Mouse (Mus musculus): ENCODE data around the gene Avp.
"Not testable (repeated sequence)": the region's sequence is repeated elsewhere in the genome, so short reads cannot be mapped to it uniquely, and the experiment has no call there.

The Avp gene

DNA sequence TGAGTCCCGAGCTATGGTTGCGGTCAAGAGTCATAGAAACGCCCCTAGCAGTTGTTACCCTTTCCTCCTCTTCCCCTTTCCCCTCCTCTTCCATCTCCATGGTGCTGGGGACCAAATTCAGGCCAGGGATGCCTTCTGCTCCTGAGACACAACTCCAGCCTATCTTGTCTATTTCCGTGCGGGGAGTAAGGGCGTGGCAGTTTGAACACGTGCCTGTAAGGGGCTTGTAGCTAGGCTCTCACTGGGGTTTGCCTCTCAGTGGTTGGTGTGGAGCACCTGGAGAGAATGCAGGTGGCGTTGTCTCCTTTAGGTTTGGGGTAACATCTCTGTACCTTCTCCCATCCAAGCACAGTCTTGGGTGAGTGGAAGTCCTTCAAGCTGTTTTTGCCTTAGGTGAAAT, 2.6 kb downstream of the Avp start:
- TF ChIP-seq CTCF (conservative IDR thresholded peaks at IDR 0.05; ENCODE audit: low read length) (no peak), POU5F1 (IDR thresholded peaks at IDR 0.05; ENCODE audit: borderline replicate concordance, low read length) (no peak), NANOG (IDR thresholded peaks at IDR 0.05; ENCODE audit: borderline replicate concordance, low read length) (no peak)
- H3K27me3 ChIP-seq (ENCODE audit: insufficient read depth, low read length), result peaks cover 91% of the 10 kb centered on the region
- no peaks in the 10 kb centered on the region for H3K9me3 ChIP-seq (ENCODE audit: low read length)
- H3K4me3 ChIP-seq (replicated peaks; ENCODE audit: low read length), result peak overlapping the region; percentile 72; the same call in 1 of the 2 replicates
- H3K4me1 ChIP-seq (replicated peaks; ENCODE audit: low read depth, low read length), result peaks cover 45% of the 10 kb centered on the region
- no peaks in the 10 kb centered on the region for H3K36me3 ChIP-seq (ENCODE audit: insufficient read depth, low read length)

DNA sequence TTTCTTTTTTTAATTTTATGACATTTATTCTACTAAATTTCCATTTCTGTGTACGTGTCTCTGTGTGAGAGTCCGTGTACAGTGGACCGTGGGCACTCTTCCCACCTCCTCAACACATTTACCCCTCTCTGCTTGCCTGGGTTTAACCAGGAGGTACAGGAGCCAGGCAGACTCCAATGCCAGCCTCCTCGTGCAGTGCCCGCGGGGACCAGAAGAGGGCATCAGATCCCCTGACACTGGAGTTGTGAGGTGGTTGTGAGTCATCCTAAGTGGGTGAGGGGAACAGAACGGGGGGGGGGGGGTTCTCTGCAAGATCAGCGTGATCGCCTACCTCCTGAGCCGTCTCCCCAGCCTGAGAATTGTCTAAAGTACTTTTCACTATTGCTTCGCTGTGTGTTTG, 4.2 kb downstream of the Avp start:
- no peak for TF ChIP-seq NANOG (IDR thresholded peaks at IDR 0.05; ENCODE audit: borderline replicate concordance, low read length)
- peak; percentile 62 for TF ChIP-seq CTCF (conservative IDR thresholded peaks at IDR 0.05; ENCODE audit: low read length)
- H3K4me1 ChIP-seq (replicated peaks; ENCODE audit: low read depth, low read length), result peaks cover 45% of the 10 kb centered on the region
- H3K36me3 ChIP-seq (ENCODE audit: insufficient read depth, low read length), result no peaks in the 10 kb centered on the region
- no peak overlapping the region for H3K4me3 ChIP-seq (replicated peaks; ENCODE audit: low read length)
- H3K27me3 ChIP-seq (ENCODE audit: insufficient read depth, low read length), result peaks cover 79% of the 10 kb centered on the region
- no peaks in the 10 kb centered on the region for H3K9me3 ChIP-seq (ENCODE audit: low read length)

DNA sequence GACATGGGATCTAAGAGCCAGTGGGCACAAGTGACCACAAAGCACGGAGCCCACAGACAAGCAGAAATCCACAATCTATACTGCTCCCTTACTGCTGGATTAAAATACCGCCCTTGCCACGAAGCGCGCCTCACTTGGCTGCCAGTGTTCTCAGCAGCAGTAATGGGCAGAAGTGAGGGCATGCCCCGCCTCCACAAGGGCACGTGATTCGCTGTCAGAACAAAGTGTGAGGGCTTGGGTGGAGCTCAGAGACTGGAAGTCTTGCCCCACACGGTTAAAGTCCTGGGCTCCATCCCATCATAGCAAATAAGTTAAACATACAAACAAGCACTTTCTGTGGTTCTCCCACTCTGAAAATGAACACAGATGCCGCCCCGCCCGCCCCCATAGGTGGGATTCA, 4.7 kb downstream of the Avp start:
- Histone ChIP-seq H3K4me3 (replicated peaks; ENCODE audit: low read length) (no peak overlapping the region), H3K4me1 (replicated peaks; ENCODE audit: low read depth, low read length) (peaks cover 45% of the 10 kb centered on the region), H3K36me3 (ENCODE audit: insufficient read depth, low read length) (no peaks in the 10 kb centered on the region), H3K27me3 (ENCODE audit: insufficient read depth, low read length) (peaks cover 74% of the 10 kb centered on the region), H3K9me3 (ENCODE audit: low read length) (no peaks in the 10 kb centered on the region)
- no peak for TF ChIP-seq POU5F1 (IDR thresholded peaks at IDR 0.05; ENCODE audit: borderline replicate concordance, low read length)
- TF ChIP-seq NANOG (IDR thresholded peaks at IDR 0.05; ENCODE audit: borderline replicate concordance, low read length), result no peak
- no peak for TF ChIP-seq CTCF (conservative IDR thresholded peaks at IDR 0.05; ENCODE audit: low read length)

DNA sequence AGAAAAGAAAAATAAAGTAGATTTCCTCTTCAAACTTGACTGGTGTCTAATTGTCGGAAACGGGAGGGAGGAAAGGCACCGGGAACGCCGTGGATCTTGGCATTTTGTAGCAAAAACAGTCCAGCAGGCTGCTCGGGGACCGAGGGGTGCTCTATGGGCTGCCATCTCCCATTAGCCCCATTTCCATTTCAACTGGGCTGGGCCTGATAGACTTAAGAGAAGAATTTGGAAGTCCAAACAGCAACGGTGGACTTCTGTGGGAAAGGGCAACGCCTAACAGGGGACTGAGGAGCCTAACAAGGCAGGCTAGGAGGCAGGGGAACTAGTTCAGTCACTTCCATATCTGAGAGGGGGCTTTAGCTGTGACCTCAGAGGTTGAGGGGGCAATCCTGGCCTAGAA, 5.3 kb downstream of the Avp start:
- no peak for TF ChIP-seq CTCF (conservative IDR thresholded peaks at IDR 0.05; ENCODE audit: low read length)
- TF ChIP-seq POU5F1 (IDR thresholded peaks at IDR 0.05; ENCODE audit: borderline replicate concordance, low read length), result no peak
- no peak for TF ChIP-seq NANOG (IDR thresholded peaks at IDR 0.05; ENCODE audit: borderline replicate concordance, low read length)
- H3K27me3 ChIP-seq (ENCODE audit: insufficient read depth, low read length), result peaks cover 73% of the 10 kb centered on the region
- H3K36me3 ChIP-seq (ENCODE audit: insufficient read depth, low read length), result no peaks in the 10 kb centered on the region

DNA sequence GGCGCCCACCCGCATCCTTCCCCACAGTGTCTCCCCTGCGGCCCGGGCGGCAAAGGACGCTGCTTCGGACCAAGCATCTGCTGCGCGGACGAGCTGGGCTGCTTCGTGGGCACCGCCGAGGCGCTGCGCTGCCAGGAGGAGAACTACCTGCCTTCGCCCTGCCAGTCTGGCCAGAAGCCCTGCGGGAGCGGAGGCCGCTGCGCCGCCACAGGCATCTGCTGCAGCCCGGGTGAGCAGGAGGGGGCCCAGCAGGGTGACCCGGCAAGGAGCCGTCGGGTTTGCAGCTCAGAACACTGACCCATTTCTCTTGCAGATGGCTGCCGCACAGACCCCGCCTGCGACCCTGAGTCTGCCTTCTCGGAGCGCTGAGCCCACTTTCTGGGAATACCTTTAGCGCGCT, 5.8 kb downstream of the Avp start:
- H3K9me3 ChIP-seq (ENCODE audit: low read length); H3K36me3 ChIP-seq (ENCODE audit: insufficient read depth, low read length): not testable (repeated sequence)
- Histone ChIP-seq H3K4me3 (replicated peaks; ENCODE audit: low read length) (peak overlapping the region; percentile 75), H3K4me1 (replicated peaks; ENCODE audit: low read depth, low read length) (peaks cover 44% of the 10 kb centered on the region), H3K27me3 (ENCODE audit: insufficient read depth, low read length) (peaks cover 68% of the 10 kb centered on the region)

More for the DNA sequence above, 5.3 kb downstream of the Avp start:
- Histone ChIP-seq H3K4me3 (replicated peaks; ENCODE audit: low read length) (peak overlapping the region; percentile 75), H3K4me1 (replicated peaks; ENCODE audit: low read depth, low read length) (peaks cover 45% of the 10 kb centered on the region), H3K9me3 (ENCODE audit: low read length) (no peaks in the 10 kb centered on the region)

DNA sequence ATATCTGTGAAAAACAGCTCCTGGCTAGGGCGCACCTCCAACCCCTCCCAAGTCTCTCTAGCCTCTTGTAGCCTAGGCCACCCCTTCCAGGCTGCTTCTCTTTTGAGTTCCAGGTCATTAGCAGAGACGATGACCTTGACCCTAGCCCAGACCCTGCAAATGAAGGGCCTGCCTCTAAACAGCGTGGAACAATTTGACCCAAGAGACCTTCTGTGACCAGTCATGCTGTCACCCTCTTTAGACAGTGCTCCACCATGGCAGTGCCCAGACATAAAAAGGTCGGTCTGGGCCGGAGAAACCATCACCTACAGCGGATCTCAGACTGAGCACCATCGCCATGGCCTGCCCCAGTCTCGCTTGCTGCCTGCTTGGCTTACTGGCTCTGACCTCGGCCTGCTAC, 6.5 kb downstream of the Avp start, which contains the start of gene Oxt:
Oxt (plus strand) TSS at position 301 of the 400 bp plus-strand sequence.
- H3K27me3 ChIP-seq (ENCODE audit: insufficient read depth, low read length), result peaks cover 63% of the 10 kb centered on the region
- no peak for TF ChIP-seq POU5F1 (IDR thresholded peaks at IDR 0.05; ENCODE audit: borderline replicate concordance, low read length)
- no peak for TF ChIP-seq NANOG (IDR thresholded peaks at IDR 0.05; ENCODE audit: borderline replicate concordance, low read length)
- no peak for TF ChIP-seq CTCF (conservative IDR thresholded peaks at IDR 0.05; ENCODE audit: low read length)
- H3K4me1 ChIP-seq (replicated peaks; ENCODE audit: low read depth, low read length), result peaks cover 39% of the 10 kb centered on the region
- no peaks in the 10 kb centered on the region for H3K9me3 ChIP-seq (ENCODE audit: low read length)
- peak within 1 kb of the TSS; percentile 75 for H3K4me3 ChIP-seq (replicated peaks; ENCODE audit: low read length)
- H3K36me3 ChIP-seq (ENCODE audit: insufficient read depth, low read length), result no peaks in the 10 kb centered on the region

DNA sequence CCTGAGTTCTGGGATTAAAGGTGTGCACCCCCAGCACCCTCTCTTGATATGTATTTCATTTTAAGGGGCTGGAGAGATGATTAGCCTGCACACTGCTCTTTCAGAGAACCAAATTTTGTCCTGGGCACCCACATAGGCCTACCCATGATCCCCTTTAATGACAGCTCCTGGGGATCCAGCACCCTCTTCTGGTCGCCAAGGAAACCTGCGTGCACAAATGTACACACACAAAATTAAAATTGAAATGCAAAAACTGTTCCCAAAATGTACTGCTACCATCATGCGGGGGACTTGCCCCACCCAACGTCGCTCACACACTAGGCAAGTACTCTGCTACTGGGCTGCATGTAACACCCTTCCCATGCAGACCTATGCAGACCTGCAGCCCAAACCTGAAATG, 7.4 kb downstream of the Avp start:
- H3K36me3 ChIP-seq (ENCODE audit: insufficient read depth, low read length), result no peaks in the 10 kb centered on the region
- H3K4me1 ChIP-seq (replicated peaks; ENCODE audit: low read depth, low read length), result peaks cover 31% of the 10 kb centered on the region
- no peak overlapping the region for H3K4me3 ChIP-seq (replicated peaks; ENCODE audit: low read length)
- no peaks in the 10 kb centered on the region for H3K9me3 ChIP-seq (ENCODE audit: low read length)
- TF ChIP-seq CTCF (conservative IDR thresholded peaks at IDR 0.05; ENCODE audit: low read length) (peak; percentile 21), POU5F1 (IDR thresholded peaks at IDR 0.05; ENCODE audit: borderline replicate concordance, low read length) (no peak), NANOG (IDR thresholded peaks at IDR 0.05; ENCODE audit: borderline replicate concordance, low read length) (no peak)
- peaks cover 55% of the 10 kb centered on the region for H3K27me3 ChIP-seq (ENCODE audit: insufficient read depth, low read length)

DNA sequence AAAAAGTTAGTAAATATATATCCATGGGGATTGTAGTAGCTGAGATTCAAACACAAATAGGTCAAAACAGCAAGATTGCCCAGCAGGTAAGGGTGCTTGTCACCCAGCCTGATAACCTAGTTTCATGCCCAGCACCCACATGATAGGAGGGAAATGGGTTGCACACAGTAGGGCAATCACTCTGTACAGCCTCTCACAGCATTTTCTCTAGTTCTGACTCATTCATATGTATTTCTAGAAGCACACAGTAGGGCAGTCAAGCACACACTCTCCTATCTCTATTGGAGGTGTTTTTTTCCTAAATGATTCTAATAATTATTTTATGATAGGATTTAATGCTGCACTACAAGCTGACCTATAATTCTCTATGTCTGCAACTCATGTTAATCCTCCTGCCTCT, 12.4 kb downstream of the Avp start:
- Histone ChIP-seq H3K4me3 (replicated peaks; ENCODE audit: low read length) (no peak overlapping the region), H3K4me1 (replicated peaks; ENCODE audit: low read depth, low read length) (peaks cover 6% of the 10 kb centered on the region; the same call in 1 of the 2 replicates), H3K27me3 (ENCODE audit: insufficient read depth, low read length) (peaks cover 8% of the 10 kb centered on the region), H3K9me3 (ENCODE audit: low read length) (no peaks in the 10 kb centered on the region), H3K36me3 (ENCODE audit: insufficient read depth, low read length) (peaks cover 23% of the 10 kb centered on the region)
- TF ChIP-seq NANOG (IDR thresholded peaks at IDR 0.05; ENCODE audit: borderline replicate concordance, low read length), result no peak
- no peak for TF ChIP-seq CTCF (conservative IDR thresholded peaks at IDR 0.05; ENCODE audit: low read length)
- no peak for TF ChIP-seq POU5F1 (IDR thresholded peaks at IDR 0.05; ENCODE audit: borderline replicate concordance, low read length)

DNA sequence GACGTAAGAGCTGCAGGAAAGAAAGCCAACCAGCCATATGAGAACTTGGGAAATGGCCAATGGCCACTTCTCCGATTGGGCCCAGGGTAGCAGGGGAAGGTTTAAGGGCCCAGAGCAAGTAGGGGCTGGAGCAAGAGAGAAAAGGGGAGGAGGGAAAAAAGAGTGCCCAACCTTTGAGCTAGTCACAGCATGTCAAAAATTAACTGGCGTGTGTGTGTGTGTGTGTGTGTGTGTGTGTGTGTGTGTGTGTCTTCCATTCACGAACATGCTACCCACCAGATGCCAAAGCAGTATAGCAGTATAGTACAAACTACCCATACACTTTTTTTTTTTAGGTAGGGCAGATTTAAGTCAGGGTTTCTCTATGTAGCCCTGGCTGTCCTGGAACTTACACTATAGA, 13.4 kb downstream of the Avp start:
- Histone ChIP-seq H3K9me3 (ENCODE audit: low read length) (no peaks in the 10 kb centered on the region), H3K4me3 (replicated peaks; ENCODE audit: low read length) (no peak overlapping the region)
- TF ChIP-seq NANOG (IDR thresholded peaks at IDR 0.05; ENCODE audit: borderline replicate concordance, low read length), result no peak

More for the DNA sequence above, 13.4 kb downstream of the Avp start:
- Histone ChIP-seq H3K36me3 (ENCODE audit: insufficient read depth, low read length) (peaks cover 26% of the 10 kb centered on the region), H3K4me1 (replicated peaks; ENCODE audit: low read depth, low read length) (peaks cover 16% of the 10 kb centered on the region), H3K27me3 (ENCODE audit: insufficient read depth, low read length) (peaks cover 8% of the 10 kb centered on the region)
